Mouse (Mus musculus) mouse embryonic stem cell (cell line): ENCODE results near the gene Fgfr3.

Experiments
- in situ Hi-C, 2 experiments: fragments of 300-500 bp; cut with MboI; formaldehyde crosslinking; loops; 1 replicate in 1 of 2; 3 replicates in 1 of 2; pipeline ENCODE4 v1.14.3; 2019 to 2020; ENCODE audit warnings: low sequenced_read_pairs in 2 of 2, low pct_unique_long_range_greater_than_20kb in 1 of 2, mixed read lengths in 1 of 2; ENCODE audit not compliant: unreplicated experiment in 1 of 2

Gene Fgfr3

GRCm38 (mm10) chr5:33782345-33782998, 61.0 kb downstream of the Fgfr3 start, which contains the start of gene Letm1:
Letm1 (minus strand) TSS chr5:33782817.
- in situ Hi-C loops: no loop called here

GRCm38 (mm10) chr5:33782999-33783390, 61.5 kb downstream of the Fgfr3 start:
- in situ Hi-C loops: no loop called here
